Mouse (Mus musculus) limb, embryonic 12.5 days (tissue): ENCODE results near the gene Nans. TPM values are rescaled to one million over a fixed set of nuclear protein-coding genes. Genes with fewer than 3 reads are reported as not detected.

Experiments used
- ATAC-seq: fragments of 200-750 bp; cut with Nextera tagmentation; 2 replicates; pipeline ENCODE4 v1.8.0; 2017; ENCODE audit warnings: low read depth, moderate TSS enrichment; ENCODE audit not compliant: insufficient number of reproducible peaks, insufficient read depth, low FRiP score, low TSS enrichment
- H3K27ac ChIP-seq: fragments of 300-500 bp; sonication (generic); 2 replicates; pipeline ENCODE4 v1.5.1; 2016; ENCODE audit warnings: mild to moderate bottlenecking, moderate library complexity
- H3K27me3 ChIP-seq: fragments of 300-500 bp; sonication (generic); 2 replicates; pipeline ENCODE4 v1.6.1; 2016; ENCODE audit warnings: mild to moderate bottlenecking, moderate library complexity
- H3K36me3 ChIP-seq: fragments of 300-500 bp; sonication (generic); 2 replicates; pipeline ENCODE4 v1.6.1; 2016; ENCODE audit warnings: mild to moderate bottlenecking, moderate library complexity
- H3K4me1 ChIP-seq: fragments of 300-500 bp; sonication (generic); replicated peaks from 2 replicates; pipeline ENCODE4 v1.6.1; 2016
- H3K4me2 ChIP-seq: fragments of 300-500 bp; sonication (generic); 2 replicates; pipeline ENCODE4 v1.6.1; 2016; ENCODE audit warnings: mild to moderate bottlenecking, moderate library complexity
- H3K4me3 ChIP-seq: fragments of 300-500 bp; sonication (generic); replicated peaks from 2 replicates; pipeline ENCODE4 v1.5.1; 2016; ENCODE audit warnings: mild to moderate bottlenecking
- H3K9ac ChIP-seq: fragments of 300-500 bp; sonication (generic); replicated peaks from 2 replicates; pipeline ENCODE4 v1.6.1; 2016; ENCODE audit warnings: mild to moderate bottlenecking, moderate library complexity
- H3K9me3 ChIP-seq: fragments of 300-500 bp; sonication (generic); 2 replicates; pipeline ENCODE4 v1.6.1; 2016; ENCODE audit warnings: mild to moderate bottlenecking, moderate library complexity
- WGBS: fragments of 180-500 bp; shearing (Covaris S2); methylation state at CpG from one replicate; pipeline ENCODE4 v1.1.7; 2016; 5-methylcytosine and 5-hydroxymethylcytosine counted together
- polyA plus RNA-seq: library from polyadenylated mRNA; unstranded; fragments of >200 nt; fragmentation: Nextera tagmentation; extraction: Ambion mirVana; gene quantifications from 2 replicates; pipeline ENCODE4 v1.2.1, GENCODE M21; 2016

Gene Nans
- polyA plus RNA-seq, 1 experiment from 2014 or later: 91.0 TPM

- Histone ChIP-seq H3K27me3 (no peaks in the 10 kb centered on the region), H3K4me3 (no peak overlapping the region), H3K4me2 (no peak overlapping the region), H3K27ac (no peak overlapping the region), H3K9ac (no peak overlapping the region), H3K9me3 (0 out of 2 replicates have a peak, but pooled peaks cover 2% of the 10 kb centered on the region), H3K36me3 (no peaks in the 10 kb centered on the region), H3K4me1 (0 out of 2 replicates have a peak, but pooled peaks cover 1% of the 10 kb centered on the region)
- ATAC-seq: no peak
- 68% methylated on average over 8 of the region's 8 CpGs for WGBS
These were observed 61.4 kb downstream of the Nans start for GRCm38 (mm10) chr4:46550406-46550805.

Other genes with a start within 250 kb of the Nans start
- gene Foxe1, start 145.6 kb upstream of the Nans start, polyA plus RNA-seq: not detected in 2 replicates
- gene Trmo, start 99.8 kb upstream of the Nans start, polyA plus RNA-seq: 8.8 and 9.0 TPM in 2 replicates
- gene Hemgn, start 75.7 kb upstream of the Nans start, polyA plus RNA-seq: 2.6 and 2.7 TPM in 2 replicates
- gene Anp32b, start 38.3 kb upstream of the Nans start, polyA plus RNA-seq: 362 and 372 TPM in 2 replicates
- gene Trim14, start 46.9 kb downstream of the Nans start, polyA plus RNA-seq: 0.43 and 1.3 TPM in 2 replicates
- gene Coro2a, start 113.0 kb downstream of the Nans start, polyA plus RNA-seq: 2.2 and 2.5 TPM in 2 replicates
- 1.9 and 2.1 TPM in 2 replicates for gene Tbc1d2, start 161.0 kb downstream of the Nans start, polyA plus RNA-seq